Mouse (Mus musculus): ENCODE results near the gene Entpd3. TPM values are rescaled to one million over a fixed set of nuclear protein-coding genes. Genes with fewer than 3 reads are reported as not detected.
"Not testable (repeated sequence)": the region's sequence is repeated elsewhere in the genome, so short reads cannot be mapped to it uniquely, and the experiment has no call there.

Entpd3 gene
- polyA plus RNA-seq, 1 experiment from 2014 or later: 4.5 TPM

GRCm38 (mm10) chr9:120528815-120529510 is 10.7 kb upstream of the Entpd3 start:
- Histone ChIP-seq H3K4me2 (ENCODE audit: low read length) (no peak overlapping the region), H3K4me3 (ENCODE audit: low read length) (no peak overlapping the region), H3K9ac (ENCODE audit: low read depth, low read length) (no peak overlapping the region), H3K9me3 (ENCODE audit: control insufficient read depth, low read length) (no peaks in the 10 kb centered on the region), H3K4me1 (ENCODE audit: control insufficient read depth, insufficient read depth, low read depth, low read length) (no peaks in the 10 kb centered on the region), H3K27ac (ENCODE audit: low read depth, low read length) (no peak overlapping the region), H3K27me3 (replicated peaks; ENCODE audit: control insufficient read depth, insufficient read depth, low read length) (no peaks in the 10 kb centered on the region), H3K36me3 (ENCODE audit: control insufficient read depth, insufficient read depth, low read length) (no peaks in the 10 kb centered on the region)
- 88% methylated on average over 17 of the region's 17 CpGs for WGBS
- no peak for ATAC-seq

- Histone ChIP-seq H3K27ac (ENCODE audit: low read depth, low read length) (no peak overlapping the region), H3K27me3 (replicated peaks; ENCODE audit: control insufficient read depth, insufficient read depth, low read length) (no peaks in the 10 kb centered on the region), H3K4me1 (ENCODE audit: control insufficient read depth, insufficient read depth, low read depth, low read length) (no peaks in the 10 kb centered on the region), H3K4me3 (ENCODE audit: low read length) (no peak overlapping the region), H3K4me2 (ENCODE audit: low read length) (no peak overlapping the region), H3K36me3 (ENCODE audit: control insufficient read depth, insufficient read depth, low read length) (no peaks in the 10 kb centered on the region), H3K9me3 (ENCODE audit: control insufficient read depth, low read length) (no peaks in the 10 kb centered on the region), H3K9ac (ENCODE audit: low read depth, low read length) (no peak overlapping the region)
- no peak for ATAC-seq
- WGBS: 84% methylated on average over 5 of the region's 5 CpGs
These were observed 9.1 kb upstream of the Entpd3 start for GRCm38 (mm10) chr9:120530471-120530870.

DNA sequence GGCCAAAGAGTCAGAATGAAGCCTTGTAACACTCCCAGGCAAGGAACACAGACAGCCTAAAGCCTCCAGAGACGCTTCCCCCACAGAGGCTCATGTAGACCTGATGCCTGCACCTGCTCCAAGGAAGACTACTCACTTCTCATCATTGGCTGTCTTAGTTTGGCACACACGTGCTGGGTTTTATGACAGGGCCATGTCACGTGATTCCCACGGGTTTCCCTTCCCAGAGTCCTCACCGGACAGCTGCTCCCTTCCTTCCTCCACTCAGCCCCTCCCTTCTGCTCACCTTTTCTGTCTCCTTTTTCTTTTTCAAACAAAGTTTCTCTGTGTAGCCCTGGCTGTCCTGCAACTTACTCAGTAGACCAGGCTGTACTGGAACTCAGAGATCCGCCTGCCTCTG is 7.6 kb upstream of the Entpd3 start:
- ATAC-seq: no peak
- WGBS: 79% methylated on average over 6 of the region's 6 CpGs
- no peak overlapping the region for H3K27ac ChIP-seq (ENCODE audit: low read depth, low read length)
- no peaks in the 10 kb centered on the region for H3K27me3 ChIP-seq (replicated peaks; ENCODE audit: control insufficient read depth, insufficient read depth, low read length)
- no peak overlapping the region for H3K9ac ChIP-seq (ENCODE audit: low read depth, low read length)
- H3K4me3 ChIP-seq (ENCODE audit: low read length): no peak overlapping the region
- H3K9me3 ChIP-seq (ENCODE audit: control insufficient read depth, low read length): no peaks in the 10 kb centered on the region
- H3K4me2 ChIP-seq (ENCODE audit: low read length): no peak overlapping the region
- H3K4me1 ChIP-seq (ENCODE audit: control insufficient read depth, insufficient read depth, low read depth, low read length): no peaks in the 10 kb centered on the region
- H3K36me3 ChIP-seq (ENCODE audit: control insufficient read depth, insufficient read depth, low read length): no peaks in the 10 kb centered on the region

- ATAC-seq: no peak
- no peak overlapping the region for H3K4me2 ChIP-seq (ENCODE audit: low read length)
- H3K36me3 ChIP-seq (ENCODE audit: control insufficient read depth, insufficient read depth, low read length): no peaks in the 10 kb centered on the region
- H3K4me1 ChIP-seq (ENCODE audit: control insufficient read depth, insufficient read depth, low read depth, low read length): no peaks in the 10 kb centered on the region
- no peak overlapping the region for H3K4me3 ChIP-seq (ENCODE audit: low read length)
- H3K9ac ChIP-seq (ENCODE audit: low read depth, low read length): no peak overlapping the region
- H3K9me3 ChIP-seq (ENCODE audit: control insufficient read depth, low read length): no peaks in the 10 kb centered on the region
- H3K27ac ChIP-seq (ENCODE audit: low read depth, low read length): no peak overlapping the region
- 82% methylated on average over 6 of the region's 6 CpGs for WGBS
- no peaks in the 10 kb centered on the region for H3K27me3 ChIP-seq (replicated peaks; ENCODE audit: control insufficient read depth, insufficient read depth, low read length)
These were observed 6.9 kb upstream of the Entpd3 start for GRCm38 (mm10) chr9:120532691-120533090.

DNA sequence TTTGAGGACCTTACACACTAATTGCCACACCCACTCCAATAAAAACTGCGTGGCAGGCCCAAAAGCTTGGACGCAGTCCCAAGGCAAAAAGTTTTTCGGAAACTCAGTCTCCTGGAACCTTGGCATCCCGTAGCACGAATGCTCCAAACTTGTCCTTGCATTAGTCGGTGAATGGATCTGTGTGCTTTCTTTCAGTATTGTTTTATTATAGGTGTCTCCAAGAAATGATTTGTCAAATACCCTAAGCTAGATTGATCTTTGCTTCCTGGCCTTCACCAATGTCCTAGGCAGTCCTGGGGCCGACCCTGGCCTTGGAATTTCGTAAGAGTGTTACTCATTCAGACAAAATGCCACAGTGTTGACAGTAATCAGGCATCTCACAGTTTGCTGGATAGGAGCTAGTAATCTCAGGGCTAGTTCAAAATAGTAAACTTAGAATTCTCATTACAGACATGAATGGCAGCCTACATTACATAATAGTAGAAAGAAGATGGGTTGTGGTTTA is 6.1 kb upstream of the Entpd3 start:
- not testable (repeated sequence) for H3K9me3 ChIP-seq (ENCODE audit: control insufficient read depth, low read length); H3K27ac ChIP-seq (ENCODE audit: low read depth, low read length); H3K9ac ChIP-seq (ENCODE audit: low read depth, low read length); H3K4me3 ChIP-seq (ENCODE audit: low read length); H3K4me1 ChIP-seq (ENCODE audit: control insufficient read depth, insufficient read depth, low read depth, low read length); H3K4me2 ChIP-seq (ENCODE audit: low read length); ATAC-seq; H3K27me3 ChIP-seq (replicated peaks; ENCODE audit: control insufficient read depth, insufficient read depth, low read length); H3K36me3 ChIP-seq (ENCODE audit: control insufficient read depth, insufficient read depth, low read length)
- WGBS: 95% methylated on average over 8 of the region's 8 CpGs

- Histone ChIP-seq H3K9me3 (ENCODE audit: control insufficient read depth, low read length) (no peaks in the 10 kb centered on the region), H3K27me3 (replicated peaks; ENCODE audit: control insufficient read depth, insufficient read depth, low read length) (peaks cover 11% of the 10 kb centered on the region; the same call in 1 of the 2 replicates), H3K27ac (ENCODE audit: low read depth, low read length) (no peak overlapping the region), H3K9ac (ENCODE audit: low read depth, low read length) (no peak overlapping the region), H3K4me1 (ENCODE audit: control insufficient read depth, insufficient read depth, low read depth, low read length) (peaks cover 7% of the 10 kb centered on the region; the same call in 1 of the 2 replicates), H3K36me3 (ENCODE audit: control insufficient read depth, insufficient read depth, low read length) (no peaks in the 10 kb centered on the region), H3K4me3 (ENCODE audit: low read length) (no peak overlapping the region), H3K4me2 (ENCODE audit: low read length) (no peak overlapping the region)
- WGBS: 33% methylated on average over 1 of the region's 2 CpGs
- ATAC-seq: no peak
These were observed 1.8 kb downstream of the Entpd3 start for GRCm38 (mm10) chr9:120541411-120541810.

- H3K9me3 ChIP-seq (ENCODE audit: control insufficient read depth, low read length): no peaks in the 10 kb centered on the region
- ATAC-seq: no peak
- no peaks in the 10 kb centered on the region for H3K36me3 ChIP-seq (ENCODE audit: control insufficient read depth, insufficient read depth, low read length)
- no peak overlapping the region for H3K9ac ChIP-seq (ENCODE audit: low read depth, low read length)
- no peak overlapping the region for H3K4me3 ChIP-seq (ENCODE audit: low read length)
- no peak overlapping the region for H3K4me2 ChIP-seq (ENCODE audit: low read length)
- H3K27ac ChIP-seq (ENCODE audit: low read depth, low read length): no peak overlapping the region
- H3K27me3 ChIP-seq (replicated peaks; ENCODE audit: control insufficient read depth, insufficient read depth, low read length): peaks cover 11% of the 10 kb centered on the region; the same call in 1 of the 2 replicates
- H3K4me1 ChIP-seq (ENCODE audit: control insufficient read depth, insufficient read depth, low read depth, low read length): peaks cover 7% of the 10 kb centered on the region; the same call in 1 of the 2 replicates
- WGBS: 23% methylated on average over 6 of the region's 6 CpGs
These were observed 2.6 kb downstream of the Entpd3 start for GRCm38 (mm10) chr9:120542241-120542640.

DNA sequence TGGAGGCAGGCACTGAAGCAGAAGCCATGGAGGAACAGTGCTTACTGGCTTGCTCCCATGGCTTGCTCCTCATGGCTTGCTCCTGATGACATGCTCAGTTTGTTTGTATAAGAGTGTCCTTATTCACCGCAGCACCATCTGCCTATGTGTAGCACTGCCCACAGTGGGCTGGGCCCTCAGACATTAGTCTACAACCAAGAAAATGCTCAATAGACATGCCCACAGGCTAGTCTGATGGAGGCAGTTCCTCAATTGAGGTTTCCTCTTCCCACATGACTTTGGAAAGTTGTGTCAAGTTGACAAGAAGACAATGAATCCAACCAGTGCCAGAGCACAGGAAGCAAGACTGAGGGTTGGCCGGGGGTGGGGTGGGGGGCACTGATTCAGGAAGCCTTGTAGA is 6.4 kb downstream of the Entpd3 start:
- no peak overlapping the region for H3K4me3 ChIP-seq (ENCODE audit: low read length)
- H3K27ac ChIP-seq (ENCODE audit: low read depth, low read length): no peak overlapping the region
- no peak overlapping the region for H3K4me2 ChIP-seq (ENCODE audit: low read length)
- WGBS: 85% methylated on average over 2 of the region's 2 CpGs
- H3K27me3 ChIP-seq (replicated peaks; ENCODE audit: control insufficient read depth, insufficient read depth, low read length): peaks cover 5% of the 10 kb centered on the region; the same call in 1 of the 2 replicates
- no peak for ATAC-seq
- H3K4me1 ChIP-seq (ENCODE audit: control insufficient read depth, insufficient read depth, low read depth, low read length): no peaks in the 10 kb centered on the region
- no peak overlapping the region for H3K9ac ChIP-seq (ENCODE audit: low read depth, low read length)
- no peaks in the 10 kb centered on the region for H3K9me3 ChIP-seq (ENCODE audit: control insufficient read depth, low read length)
- H3K36me3 ChIP-seq (ENCODE audit: control insufficient read depth, insufficient read depth, low read length): no peaks in the 10 kb centered on the region

DNA sequence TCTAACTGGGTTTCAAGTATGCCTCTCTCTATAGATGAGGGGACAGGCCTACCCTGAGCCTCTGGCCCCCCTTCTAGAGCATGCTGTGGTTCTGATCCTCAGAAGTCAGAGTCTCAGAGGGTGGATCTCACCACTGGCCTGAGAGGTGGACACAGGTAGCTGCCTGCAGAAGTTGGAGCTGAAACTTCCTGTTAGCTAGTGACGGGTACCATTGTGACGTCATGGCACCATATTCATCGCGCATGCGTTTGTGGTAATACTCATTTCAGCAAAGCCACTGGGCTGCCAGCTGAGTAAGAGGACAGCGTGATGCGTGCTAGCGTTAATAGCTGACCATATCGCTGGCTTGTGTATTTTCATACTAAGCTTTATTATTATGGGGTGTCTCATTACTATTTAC is 6.9 kb downstream of the Entpd3 start:
- Histone ChIP-seq H3K4me3 (ENCODE audit: low read length) (no peak overlapping the region), H3K9me3 (ENCODE audit: control insufficient read depth, low read length) (no peaks in the 10 kb centered on the region), H3K36me3 (ENCODE audit: control insufficient read depth, insufficient read depth, low read length) (no peaks in the 10 kb centered on the region), H3K9ac (ENCODE audit: low read depth, low read length) (no peak overlapping the region), H3K4me2 (ENCODE audit: low read length) (no peak overlapping the region), H3K27ac (ENCODE audit: low read depth, low read length) (no peak overlapping the region), H3K4me1 (ENCODE audit: control insufficient read depth, insufficient read depth, low read depth, low read length) (no peaks in the 10 kb centered on the region), H3K27me3 (replicated peaks; ENCODE audit: control insufficient read depth, insufficient read depth, low read length) (peaks cover 5% of the 10 kb centered on the region; the same call in 1 of the 2 replicates)
- no peak for ATAC-seq
- WGBS: 98% methylated on average over 9 of the region's 9 CpGs

Measured in hindbrain, embryonic 16.5 days (tissue).